Mouse (Mus musculus): ENCODE results near the gene Ctdsp1.

Gene Ctdsp1

DNA sequence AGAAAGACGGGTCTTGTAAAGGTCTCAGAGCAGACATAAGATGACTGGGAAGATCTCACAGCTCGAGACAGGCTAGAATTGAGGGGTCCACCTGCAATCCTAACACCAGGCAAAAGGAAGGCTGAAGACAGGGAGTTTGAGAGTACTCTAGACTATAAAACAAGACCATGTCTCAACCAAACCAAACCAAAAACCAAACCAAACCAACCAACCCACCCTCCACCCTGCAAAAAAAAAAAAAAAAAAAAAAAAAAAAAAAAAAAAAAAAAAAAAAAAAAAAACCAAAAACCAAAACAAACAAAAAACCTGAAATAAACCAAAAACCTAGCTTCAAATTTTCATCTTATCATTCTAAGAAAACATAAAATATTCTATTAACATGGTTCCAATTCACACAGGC is 53.2 kb downstream of the Ctdsp1 start:
- in situ Hi-C loops (cut with MseI, MboI) = no loop called here
